Mouse (Mus musculus): Measurements from ENCODE around the gene Hcrtr1.

DNA sequence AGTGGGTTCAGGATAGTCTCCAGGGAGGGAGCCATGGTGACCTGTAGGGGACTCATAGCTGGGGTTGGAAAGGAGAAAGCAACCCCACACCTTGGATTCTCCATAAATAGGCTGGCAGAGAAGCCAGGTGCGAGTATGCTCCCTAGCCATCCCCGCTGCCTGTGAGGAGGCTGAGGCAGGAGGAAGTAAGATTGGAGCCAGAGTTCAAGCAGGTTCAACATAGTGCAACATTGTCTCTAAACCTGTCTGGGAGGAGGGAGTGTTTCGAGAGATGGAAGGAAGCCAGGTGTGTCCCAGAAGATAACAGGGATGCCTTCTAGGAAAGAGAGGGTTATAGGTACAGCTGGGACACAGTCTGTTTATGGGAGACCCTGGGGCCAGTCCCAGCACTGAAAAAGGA, 40.7 kb upstream of the Hcrtr1 start:
- TF ChIP-seq POLR2A (IDR thresholded peaks at IDR 0.05; ENCODE audit: low read depth, low read length): no peak
- no peak for TF ChIP-seq CTCF (IDR thresholded peaks at IDR 0.05; ENCODE audit: extremely low read depth, insufficient read depth, insufficient read length, insufficient replicate concordance)

Measured in spleen, adult 2 months (tissue).